Mouse (Mus musculus) adrenal gland, adult 2 months (tissue): ENCODE data around the gene Shld1. TPM values are rescaled to one million over a fixed set of nuclear protein-coding genes. Genes with fewer than 3 reads are reported as not detected.

Experiments used
- DNase-seq: peaks from one replicate; pipeline ENCODE4 v3.0.0; 2021
- polyA plus RNA-seq: library from polyadenylated mRNA; depleted of rRNA; stranded (reverse); fragments of >200 nt; gene quantifications from 2 replicates; pipeline ENCODE4 v1.2.3, GENCODE M21; 2012
- total RNA-seq, 2 experiments: library from RNA; stranded (reverse); gene quantifications; 2 replicates each; pipeline ENCODE4 v1.2.3; 2021

Gene Shld1
- total and polyA plus RNA-seq, 3 experiments: 6.6 to 10.1 (median 8.0) TPM

- DNase-seq: no peak
Measured at GRCm38 (mm10) chr2:132724561-132724960, 37.8 kb downstream of the Shld1 start.

DNA sequence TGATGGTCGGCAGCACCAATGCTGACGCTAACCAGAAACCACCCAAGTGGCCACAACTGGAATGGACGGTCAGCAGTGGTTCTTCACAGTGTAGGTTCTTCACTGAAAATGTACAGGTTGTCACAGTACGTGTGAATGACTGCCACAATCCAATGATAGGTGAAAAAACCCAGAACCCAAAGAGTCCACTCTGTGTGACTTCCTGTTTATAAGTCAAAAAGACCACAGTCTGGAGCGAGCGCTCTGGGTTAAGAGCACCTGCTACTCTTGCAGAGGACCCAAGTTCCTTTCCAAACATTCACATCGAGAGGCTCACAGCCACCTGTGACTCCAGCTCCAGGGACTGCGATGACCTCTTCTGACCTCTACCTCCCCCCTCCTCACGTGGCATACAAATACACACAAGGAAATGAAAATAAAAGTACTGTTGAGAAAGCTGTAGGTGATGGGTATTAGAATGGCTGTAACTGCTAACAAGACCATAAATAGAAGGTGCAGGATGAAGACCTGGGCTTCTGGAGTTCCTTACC lies 38.7 kb downstream of the Shld1 start:
- no peak for DNase-seq

GRCm38 (mm10) chr2:132726156-132726555 lies 39.4 kb downstream of the Shld1 start:
- no peak for DNase-seq

DNA sequence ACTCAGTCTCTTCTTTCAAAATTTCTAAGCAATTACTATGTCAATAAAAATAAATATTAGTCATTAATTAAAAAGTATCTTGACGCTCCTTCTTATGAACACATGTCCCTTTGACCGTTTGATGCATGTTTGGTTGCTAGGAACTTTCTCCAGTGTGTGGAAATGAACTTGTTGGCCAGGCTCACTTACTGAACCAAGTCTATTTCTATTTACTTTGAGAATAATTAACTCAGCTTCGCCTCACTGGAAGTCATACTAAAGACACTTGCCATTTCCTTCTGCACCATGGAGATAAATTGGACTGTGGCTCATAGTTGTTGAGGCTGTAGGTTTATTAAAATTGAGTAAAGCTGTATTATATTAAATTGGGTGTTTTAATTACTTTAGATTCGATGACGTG lies 46.2 kb downstream of the Shld1 start:
- no peak for DNase-seq

DNA sequence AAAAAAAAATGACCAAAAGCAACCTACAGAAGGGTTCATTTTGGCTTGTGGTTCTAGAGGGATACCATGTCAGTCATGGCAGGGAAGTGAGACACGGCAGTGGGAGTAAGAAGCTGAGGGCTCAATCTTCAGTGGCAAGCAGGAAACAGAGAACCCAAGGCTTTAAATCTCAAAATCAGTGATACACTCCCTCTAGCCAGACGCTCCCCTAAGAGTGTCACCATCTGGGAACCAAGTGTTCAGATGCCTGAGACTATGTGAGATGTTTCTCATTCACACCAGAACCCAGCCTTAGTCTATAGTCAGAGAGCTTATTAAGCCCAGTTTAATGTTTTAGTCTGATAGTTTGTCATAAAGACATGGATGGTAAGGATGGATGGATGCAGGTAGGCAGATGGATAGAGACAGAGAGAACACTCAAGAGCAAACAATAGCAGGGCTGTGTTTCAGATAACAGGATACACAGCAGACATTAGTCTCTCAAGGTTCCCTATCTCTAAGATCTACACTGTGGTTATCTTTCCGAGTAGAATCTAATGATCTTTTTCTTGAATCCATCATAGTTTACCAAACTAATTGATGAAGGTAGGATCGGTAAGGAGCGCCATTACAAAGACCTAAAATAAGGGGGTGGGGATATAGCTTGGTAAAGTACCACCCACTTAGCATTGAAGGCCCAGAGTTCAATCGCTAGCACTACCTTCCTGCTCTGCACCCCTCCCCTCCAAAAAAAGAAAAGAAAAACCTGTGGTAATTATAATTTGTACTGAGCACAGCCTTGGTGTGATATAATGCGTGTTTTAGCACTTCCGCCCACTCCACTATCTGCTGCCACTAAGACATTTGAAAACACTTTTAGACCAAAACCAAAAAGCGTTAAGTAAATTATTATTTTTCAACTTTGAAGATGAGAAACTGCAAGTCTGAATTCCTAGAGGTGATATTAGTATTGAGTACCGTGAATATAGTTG lies 47.2 kb downstream of the Shld1 start:
- DNase-seq: no peak

DNA sequence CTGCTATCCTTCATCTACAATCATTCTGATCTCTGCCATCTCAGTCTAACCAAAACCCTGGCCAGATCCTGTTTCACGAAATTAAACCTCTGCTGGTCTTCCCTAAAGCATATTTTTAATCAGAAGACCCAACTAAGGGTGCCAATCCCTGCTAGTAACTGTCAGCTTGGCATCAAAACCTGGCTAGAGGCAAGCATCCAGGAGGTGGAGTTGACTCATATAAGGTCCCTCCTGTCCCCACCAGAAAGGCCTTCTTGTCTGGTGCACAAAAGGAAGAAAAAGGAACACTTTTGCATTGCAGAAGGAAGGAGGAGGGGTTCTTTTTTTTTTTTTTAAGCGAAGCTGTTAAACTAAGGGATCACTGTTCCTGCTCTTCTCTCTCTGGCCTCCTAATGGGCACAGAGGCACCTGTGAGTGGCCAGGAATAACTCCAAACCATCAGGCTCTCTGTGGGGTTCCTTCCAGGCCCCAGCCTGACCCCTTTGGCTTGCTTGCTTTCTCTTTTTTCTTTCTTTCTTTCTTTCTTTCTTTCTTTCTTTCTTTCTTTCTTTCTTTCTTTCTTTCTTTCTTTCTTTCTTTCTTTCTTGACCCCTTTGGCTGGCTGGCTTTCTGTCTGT lies 52.2 kb downstream of the Shld1 start:
- no peak for DNase-seq

DNA sequence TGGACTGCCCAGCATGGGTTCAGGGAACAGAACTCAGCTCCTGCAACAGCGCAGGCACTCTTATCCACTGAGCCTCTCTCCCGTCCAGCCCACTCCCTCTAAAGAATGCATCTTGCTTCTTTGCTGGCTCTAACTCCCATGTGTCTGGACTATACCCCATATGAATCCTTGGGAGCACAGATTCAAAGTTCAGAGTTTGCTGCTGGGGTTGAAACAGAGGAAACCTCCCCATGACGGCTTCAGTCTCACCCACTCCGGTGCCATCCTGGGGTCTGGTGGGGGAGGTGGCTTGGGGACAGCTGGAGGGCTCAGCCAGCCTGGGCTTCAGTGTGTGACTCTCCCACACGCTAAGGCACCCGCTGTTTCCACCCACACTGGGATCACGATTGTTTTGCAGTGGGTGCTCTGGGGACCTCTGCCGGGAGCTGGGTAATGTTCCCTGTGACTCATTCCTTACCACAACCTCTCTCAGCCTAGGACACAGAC lies 55.2 kb downstream of the Shld1 start:
- DNase-seq: peak; percentile 57

- no peak for DNase-seq
Measured at GRCm38 (mm10) chr2:132744866-132745265, 58.1 kb downstream of the Shld1 start.

- DNase-seq: no peak
Measured at GRCm38 (mm10) chr2:132746108-132746507, 59.4 kb downstream of the Shld1 start.

GRCm38 (mm10) chr2:132750726-132751125 lies 64.0 kb downstream of the Shld1 start:
- DNase-seq: no peak

DNA sequence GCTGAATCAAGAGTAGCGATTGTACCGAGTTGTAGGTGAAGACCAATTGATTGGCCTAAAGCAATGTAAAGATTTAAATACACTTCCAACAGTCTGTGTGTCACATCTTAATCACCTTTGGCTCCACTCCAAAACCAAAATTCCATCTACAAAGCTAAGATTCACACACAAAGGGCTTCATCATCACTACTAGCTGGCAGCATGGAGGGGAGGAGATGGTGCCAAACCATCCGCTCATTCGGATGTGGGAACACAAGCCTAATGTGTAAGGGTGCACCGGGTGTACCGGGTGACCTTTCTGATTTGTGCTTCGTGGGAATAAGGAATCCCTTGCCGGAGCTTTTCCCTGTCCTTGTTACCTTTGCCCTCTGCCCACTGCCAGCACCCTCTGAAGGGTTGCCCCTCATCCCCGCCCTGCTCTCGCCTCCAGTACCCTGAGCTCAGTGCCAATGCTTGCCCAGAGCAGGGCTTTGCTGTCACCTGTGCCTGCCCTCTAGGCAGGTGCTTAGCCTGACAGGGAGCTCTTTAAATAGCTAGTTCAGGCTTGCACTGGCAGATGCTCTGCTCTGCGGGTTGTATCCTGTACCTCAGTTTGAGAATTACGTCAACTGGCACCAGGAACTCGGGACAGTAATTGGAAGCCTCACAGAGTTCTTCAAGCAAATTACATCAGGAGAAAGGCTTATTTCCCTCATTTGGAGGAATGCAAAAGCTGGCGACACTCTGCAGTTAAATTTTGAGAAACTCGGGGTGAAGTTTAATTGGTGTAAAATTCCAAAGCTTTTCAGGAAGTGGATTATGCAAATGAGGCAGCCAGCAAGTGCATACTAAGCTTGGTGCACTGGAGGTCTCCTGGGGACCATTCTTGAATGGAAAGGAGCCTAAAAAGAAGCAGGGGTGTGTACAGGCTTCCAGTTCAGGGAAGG lies 64.7 kb downstream of the Shld1 start:
- DNase-seq: no peak

DNA sequence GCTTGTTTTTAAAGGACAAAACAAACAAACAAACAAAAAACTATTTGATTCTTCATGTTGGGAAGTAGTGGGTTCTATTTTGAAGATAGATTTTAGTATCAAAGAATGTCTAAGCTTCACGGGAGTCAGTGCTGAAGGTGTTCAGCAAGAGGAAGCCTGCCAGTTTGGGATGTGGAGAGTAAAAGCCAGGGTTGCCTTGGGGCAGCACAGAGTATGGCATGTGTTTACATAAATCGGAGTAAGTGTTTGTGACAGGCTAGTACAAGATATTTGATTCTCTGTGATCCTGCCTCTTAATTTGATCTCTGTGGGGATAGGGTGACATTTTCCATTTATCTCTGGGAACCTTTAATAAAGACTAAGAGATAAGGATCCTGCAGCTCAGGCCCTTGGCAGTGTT lies 65.7 kb downstream of the Shld1 start:
- no peak for DNase-seq

GRCm38 (mm10) chr2:132753137-132753536 lies 66.4 kb downstream of the Shld1 start:
- DNase-seq: no peak

DNA sequence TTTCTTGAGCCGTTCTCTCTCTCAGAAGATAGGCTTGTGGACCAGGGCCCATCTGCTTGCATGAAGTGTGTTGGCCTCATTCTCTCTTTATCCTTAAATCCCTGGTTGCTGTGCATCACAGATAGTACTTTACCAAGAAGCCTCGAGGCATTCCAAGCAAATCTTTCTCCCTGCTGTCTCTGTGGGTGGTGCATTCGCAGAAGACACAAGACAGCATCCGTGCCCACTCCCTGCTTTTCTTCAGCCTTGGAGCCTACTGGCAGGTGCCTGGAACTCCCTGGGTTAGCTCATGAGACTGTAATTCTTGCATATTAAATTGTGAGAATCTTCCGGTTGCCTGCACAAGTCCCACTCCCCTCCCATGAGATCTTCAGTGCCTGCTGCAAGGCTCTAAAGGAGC lies 71.2 kb downstream of the Shld1 start:
- no peak for DNase-seq

DNA sequence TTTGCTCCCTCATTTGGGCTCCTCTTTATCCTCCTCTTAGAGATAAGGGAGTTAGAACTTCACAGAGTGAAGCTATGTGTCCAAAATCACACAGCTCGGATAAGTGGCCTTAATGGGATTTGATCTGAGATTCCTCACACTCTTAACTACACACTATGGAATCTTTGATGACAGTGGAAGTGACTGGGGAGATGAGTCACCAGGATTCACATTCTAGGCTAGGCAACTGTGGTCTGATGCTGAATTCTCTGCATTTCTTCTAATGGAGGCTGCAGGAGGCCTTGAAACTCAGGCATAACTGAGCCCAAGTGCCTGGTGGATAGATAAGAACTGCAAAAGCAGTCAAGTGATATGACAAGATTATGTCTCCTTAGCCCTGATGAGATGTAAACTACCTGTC lies 84.1 kb downstream of the Shld1 start:
- DNase-seq: no peak

DNA sequence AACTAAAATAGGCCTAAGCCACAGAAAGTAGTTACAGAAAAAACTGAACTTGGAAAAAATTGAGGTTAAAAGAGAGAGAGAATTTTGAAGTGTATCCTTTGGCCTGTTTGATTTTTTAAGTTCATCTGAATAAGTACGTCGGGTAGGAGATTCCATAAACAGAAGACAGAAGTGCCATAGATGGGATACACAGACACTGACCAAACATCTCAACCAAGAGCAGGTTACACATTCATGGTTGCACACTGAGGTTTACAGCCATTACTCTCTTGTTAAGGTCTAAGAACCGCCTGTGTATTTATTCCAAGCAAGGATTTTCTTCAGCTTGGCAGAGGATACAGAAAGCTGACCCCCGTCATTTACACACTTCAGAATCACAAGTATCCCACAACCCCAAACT lies 94.2 kb downstream of the Shld1 start, which contains the start of gene Chgb:
Gene Chgb (plus strand): TSS at position 301 of the 400 bp plus-strand sequence.
- no peak for DNase-seq

- DNase-seq: peak; percentile 93
Measured at GRCm38 (mm10) chr2:132781439-132782068, 94.8 kb downstream of the Shld1 start.

GRCm38 (mm10) chr2:132784039-132784438 lies 97.3 kb downstream of the Shld1 start:
- DNase-seq: no peak

DNA sequence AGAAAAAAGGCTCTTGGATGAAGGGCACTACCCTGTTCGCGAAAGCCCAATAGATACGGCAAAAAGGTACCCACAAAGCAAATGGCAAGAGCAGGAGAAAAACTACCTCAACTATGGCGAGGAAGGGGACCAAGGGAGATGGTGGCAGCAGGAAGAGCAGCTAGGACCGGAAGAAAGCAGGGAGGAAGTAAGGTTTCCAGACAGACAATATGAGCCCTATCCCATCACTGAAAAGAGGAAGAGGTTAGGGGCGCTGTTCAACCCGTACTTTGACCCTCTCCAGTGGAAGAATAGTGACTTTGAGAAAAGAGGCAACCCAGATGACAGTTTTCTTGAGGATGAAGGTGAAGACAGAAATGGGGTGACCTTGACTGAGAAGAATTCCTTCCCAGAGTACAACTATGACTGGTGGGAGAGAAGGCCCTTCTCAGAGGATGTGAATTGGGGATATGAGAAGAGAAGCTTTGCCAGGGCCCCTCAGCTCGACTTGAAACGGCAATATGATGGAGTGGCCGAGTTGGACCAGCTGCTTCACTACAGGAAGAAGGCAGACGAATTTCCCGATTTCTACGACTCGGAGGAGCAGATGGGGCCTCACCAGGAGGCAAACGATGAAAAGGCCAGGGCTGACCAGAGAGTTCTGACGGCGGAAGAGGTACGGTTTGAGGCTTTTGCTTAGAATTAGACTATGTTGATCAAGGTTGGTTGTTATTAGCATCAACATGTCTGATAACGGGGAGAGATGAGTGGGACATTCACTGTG lies 106.9 kb downstream of the Shld1 start:
- DNase-seq: no peak

- no peak for DNase-seq
Measured at GRCm38 (mm10) chr2:132794204-132794586, 107.5 kb downstream of the Shld1 start.
